Mouse (Mus musculus) right cerebral cortex, postnatal 14 days (tissue): ENCODE measurements around the gene Mtx2.

ENCODE experiments used
- DNase-seq: peaks from one replicate; pipeline ENCODE4 v3.0.0; 2022

The Mtx2 gene

GRCm38 (mm10) chr2:74925968-74926814, 100.6 kb downstream of the Mtx2 start:
- no peak for DNase-seq
